Mouse (Mus musculus) intestine, embryonic 14.5 days (tissue): ENCODE data around the gene Dyx1c1. TPM values are rescaled to one million over a fixed set of nuclear protein-coding genes. Genes with fewer than 3 reads are reported as not detected.

Experiments
- ATAC-seq: fragments of 200-750 bp; cut with Nextera tagmentation; replicated peaks from 2 replicates; pipeline ENCODE4 v1.8.0; 2017; ENCODE audit warnings: low read depth, moderate number of reproducible peaks, moderate TSS enrichment, moderate library complexity; ENCODE audit not compliant: low FRiP score, low TSS enrichment
- DNase-seq: peaks from one replicate; pipeline ENCODE4 v3.0.0-alpha.2; 2018; ENCODE audit warnings: low spot score
- H3K27ac ChIP-seq: fragments of 300-500 bp; sonication (generic); 2 replicates; pipeline ENCODE4 v1.5.1; 2014; ENCODE audit warnings: low read depth, mild to moderate bottlenecking, control low read depth
- H3K27me3 ChIP-seq: fragments of 300-500 bp; sonication (generic); replicated peaks from 2 replicates; pipeline ENCODE4 v1.6.1; 2014; ENCODE audit warnings: low read length, control low read depth; ENCODE audit not compliant: control insufficient read depth, insufficient read depth
- H3K36me3 ChIP-seq: fragments of 300-500 bp; sonication (generic); 2 replicates; pipeline ENCODE4 v1.6.1; 2014; ENCODE audit warnings: low read length, control low read depth; ENCODE audit not compliant: control insufficient read depth, insufficient read depth
- H3K4me1 ChIP-seq: fragments of 300-500 bp; sonication (generic); replicated peaks from 2 replicates; pipeline ENCODE4 v1.6.1; 2014; ENCODE audit warnings: low read length, control low read depth, mixed read lengths; ENCODE audit not compliant: control insufficient read depth, insufficient read depth
- H3K4me2 ChIP-seq: fragments of 300-500 bp; sonication (generic); 2 replicates; pipeline ENCODE4 v1.6.1; 2014; ENCODE audit warnings: low read length
- H3K4me3 ChIP-seq: fragments of 300-500 bp; sonication (generic); 2 replicates; pipeline ENCODE4 v1.5.1; 2014; ENCODE audit warnings: low read depth, low read length, control low read depth, mixed read lengths
- H3K9ac ChIP-seq: fragments of 300-500 bp; sonication (generic); 2 replicates; pipeline ENCODE4 v1.6.1; 2014; ENCODE audit warnings: mild to moderate bottlenecking, low read length
- H3K9me3 ChIP-seq: fragments of 300-500 bp; sonication (generic); 2 replicates; pipeline ENCODE4 v1.6.1; 2016; ENCODE audit warnings: low read length, control low read depth; ENCODE audit not compliant: control insufficient read depth
- WGBS: fragments of 180-500 bp; shearing (Covaris S2); extraction: QIAGEN DNeasy Blood & Tissue Kit; methylation state at CpG from one replicate; pipeline ENCODE4 v1.1.7; 2014; 5-methylcytosine and 5-hydroxymethylcytosine counted together
- microRNA-seq: library from miRNA; unstranded; fragments of <30 nt; microRNA quantifications from one replicate; pipeline ENCODE4, GENCODE M21; 2016
- polyA plus RNA-seq: library from polyadenylated mRNA; unstranded; fragments of >200 nt; fragmentation: Nextera tagmentation; extraction: Ambion mirVana; gene quantifications from 2 replicates; pipeline ENCODE4 v1.2.1, GENCODE M21; 2014

The Dyx1c1 gene
- polyA plus RNA-seq, 1 experiment from 2014 or later, result 1.4 TPM

DNA sequence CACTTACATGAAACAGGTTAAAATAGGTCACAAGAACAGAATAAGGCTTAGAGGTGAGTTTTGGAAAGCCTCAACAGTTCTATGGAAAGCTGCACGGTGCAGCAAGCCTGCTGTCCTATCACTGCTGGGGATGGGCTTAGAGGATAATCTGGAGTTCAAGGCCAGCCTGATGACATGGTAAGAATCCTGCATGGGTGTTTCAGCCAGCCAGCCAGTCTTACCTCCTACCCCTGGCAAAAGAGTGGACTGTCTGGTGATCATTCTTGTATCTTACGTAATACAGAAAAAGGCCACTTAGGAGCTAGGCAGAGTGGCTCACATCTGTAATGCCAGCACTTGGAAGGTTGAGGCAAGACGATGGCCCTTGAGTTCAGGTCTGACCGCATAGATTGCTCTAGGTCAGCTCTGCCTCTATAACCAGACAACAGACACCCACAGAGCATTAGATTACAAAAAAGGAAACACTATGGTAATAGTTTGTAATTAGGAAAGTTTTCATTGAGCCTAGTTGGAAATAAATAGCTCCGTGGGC, 62.0 kb downstream of the Dyx1c1 start:
- H3K9ac ChIP-seq, result no peak overlapping the region
- H3K4me1 ChIP-seq, result no peaks in the 10 kb centered on the region
- H3K9me3 ChIP-seq, result no peaks in the 10 kb centered on the region
- H3K27me3 ChIP-seq, result no peaks in the 10 kb centered on the region
- H3K27ac ChIP-seq, result no peak overlapping the region
- DNase-seq (no peak), ATAC-seq (no peak)
- peaks cover 49% of the 10 kb centered on the region for H3K36me3 ChIP-seq
- 94% methylated on average over 5 of the region's 5 CpGs for WGBS
- H3K4me3 ChIP-seq, result no peak overlapping the region
- no peak overlapping the region for H3K4me2 ChIP-seq

Small RNA genes within 50 kb of the gene (microRNA-seq; reads per million reads assigned to microRNA genes)
- gene Gm27353, result not detected

Other genes with a start within 250 kb of the Dyx1c1 start
- 0.84 and 1.1 TPM in 2 replicates for gene Prtg, start 151.9 kb upstream of the Dyx1c1 start, polyA plus RNA-seq
- gene Pygo1, start 33.1 kb upstream of the Dyx1c1 start, polyA plus RNA-seq, result 4.6 and 5.1 TPM in 2 replicates
- not detected in 2 replicates for gene Gm44503, start 67 bp downstream of the Dyx1c1 start, polyA plus RNA-seq
- gene Ccpg1os, start 26.6 kb downstream of the Dyx1c1 start, polyA plus RNA-seq, result 11.1 and 12.2 TPM in 2 replicates
- gene Ccpg1, start 26.6 kb downstream of the Dyx1c1 start, polyA plus RNA-seq, result 21.8 and 22.4 TPM in 2 replicates
- gene Pigb, start 81.6 kb downstream of the Dyx1c1 start, polyA plus RNA-seq, result 18.5 and 19.6 TPM in 2 replicates
- 2.1 and 2.9 TPM in 2 replicates for gene Rab27a, start 86.1 kb downstream of the Dyx1c1 start, polyA plus RNA-seq
- 0.26 TPM in 1 of 2 replicates, not detected in the other for gene Khdc3, start 143.1 kb downstream of the Dyx1c1 start, polyA plus RNA-seq
- not detected in 2 replicates for gene Gm20509, start 143.7 kb downstream of the Dyx1c1 start, polyA plus RNA-seq
- gene Rsl24d1, start 154.6 kb downstream of the Dyx1c1 start, polyA plus RNA-seq, result 121 and 126 TPM in 2 replicates